Mouse (Mus musculus) urinary bladder, postnatal 14 days (tissue): ENCODE measurements around the gene Gm49510.

Experiments
- DNase-seq: peaks from one replicate; pipeline ENCODE4 v3.0.0; 2021; ENCODE audit warnings: low spot score

The Gm49510 gene

DNA sequence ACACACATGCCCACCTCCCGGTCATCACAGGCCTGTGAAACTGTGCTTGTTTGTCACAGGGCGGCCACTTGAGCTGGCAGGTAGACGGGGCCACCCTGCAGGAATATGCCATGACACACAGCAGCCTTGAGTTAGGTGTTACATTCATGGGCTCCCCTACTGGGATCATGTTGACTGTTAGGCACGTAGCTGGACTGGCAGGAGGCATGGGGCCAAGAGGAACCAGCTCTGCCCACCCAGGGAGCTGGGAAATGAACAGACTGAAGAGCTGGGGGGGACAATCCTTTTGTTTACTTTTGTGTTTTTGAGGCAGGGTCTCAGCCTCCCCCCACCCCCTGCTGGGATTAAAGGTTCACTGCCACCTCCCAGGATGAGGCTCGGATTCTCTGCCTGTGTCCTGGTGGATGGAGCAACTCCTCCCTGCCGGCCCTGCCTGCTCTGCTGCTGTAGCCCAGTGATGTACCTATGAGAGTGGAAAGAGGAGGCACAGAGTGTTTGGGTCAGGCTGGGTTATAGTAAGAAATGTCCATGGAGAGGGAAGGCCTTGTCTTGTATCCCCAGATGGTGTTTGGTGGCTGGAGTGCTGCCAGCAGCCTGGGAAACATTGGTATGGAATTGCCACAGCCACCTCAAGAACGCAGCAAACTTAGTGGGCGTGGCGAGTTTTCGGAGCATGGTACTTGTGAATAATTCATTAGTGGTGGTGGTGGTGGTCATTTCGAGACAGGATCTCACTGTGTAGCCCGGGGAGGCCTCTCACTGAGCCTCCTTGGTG is 16.8 kb downstream of the Gm49510 start:
- no peak for DNase-seq

DNA sequence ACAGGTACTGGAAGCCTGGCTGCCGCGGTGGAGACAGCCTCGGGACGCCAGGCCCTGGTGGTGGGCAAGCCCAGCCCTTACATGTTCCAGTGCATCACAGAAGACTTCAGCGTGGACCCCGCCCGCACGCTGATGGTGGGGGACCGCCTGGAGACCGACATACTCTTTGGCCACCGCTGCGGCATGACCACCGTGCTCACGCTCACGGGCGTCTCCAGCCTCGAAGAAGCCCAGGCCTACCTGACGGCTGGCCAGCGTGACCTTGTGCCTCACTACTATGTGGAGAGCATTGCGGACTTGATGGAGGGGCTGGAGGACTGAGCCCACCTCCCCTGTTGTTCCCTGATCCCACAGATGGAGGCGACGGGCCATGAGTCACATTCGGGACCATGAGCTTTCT is 18.7 kb downstream of the Gm49510 start:
- no peak for DNase-seq

DNA sequence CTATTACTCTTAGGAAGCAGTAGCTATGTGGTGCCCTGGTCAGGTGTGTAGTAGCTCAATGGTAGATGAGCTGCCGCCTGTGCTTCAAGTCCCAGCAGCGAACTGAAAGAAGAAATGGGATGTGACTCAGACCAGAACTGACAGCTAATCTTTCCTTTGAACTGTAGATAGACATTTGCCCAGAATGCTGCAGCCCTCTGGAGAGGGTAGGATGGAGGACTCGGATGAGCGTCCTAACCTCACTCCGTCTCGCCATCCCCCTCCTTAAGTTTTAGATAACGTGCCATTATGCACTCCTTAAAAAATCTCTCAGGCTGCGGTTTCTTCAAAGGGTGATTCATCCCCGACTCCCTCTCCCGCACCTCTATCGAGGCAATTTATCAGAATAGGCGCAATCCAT is 20.4 kb downstream of the Gm49510 start:
- no peak for DNase-seq

DNA sequence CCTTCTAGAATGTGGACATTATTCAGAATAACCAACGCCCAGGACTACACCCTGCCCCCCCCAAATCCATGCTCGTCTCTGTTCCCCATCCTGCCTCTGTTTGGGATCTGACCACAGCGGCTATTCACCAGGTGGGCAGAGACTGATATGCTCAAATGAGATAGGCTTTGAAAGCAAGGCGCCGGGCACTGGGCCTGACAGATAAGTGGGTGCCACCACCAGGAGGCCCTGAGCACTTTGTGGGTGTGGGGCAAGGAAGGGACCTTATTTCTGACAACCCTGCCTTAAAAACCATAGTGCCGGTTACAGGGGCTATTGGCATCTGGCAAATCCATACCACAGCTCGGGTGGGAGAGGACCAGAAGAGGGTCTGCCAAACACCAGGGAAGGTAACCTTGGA is 23.2 kb downstream of the Gm49510 start:
- no peak for DNase-seq

DNA sequence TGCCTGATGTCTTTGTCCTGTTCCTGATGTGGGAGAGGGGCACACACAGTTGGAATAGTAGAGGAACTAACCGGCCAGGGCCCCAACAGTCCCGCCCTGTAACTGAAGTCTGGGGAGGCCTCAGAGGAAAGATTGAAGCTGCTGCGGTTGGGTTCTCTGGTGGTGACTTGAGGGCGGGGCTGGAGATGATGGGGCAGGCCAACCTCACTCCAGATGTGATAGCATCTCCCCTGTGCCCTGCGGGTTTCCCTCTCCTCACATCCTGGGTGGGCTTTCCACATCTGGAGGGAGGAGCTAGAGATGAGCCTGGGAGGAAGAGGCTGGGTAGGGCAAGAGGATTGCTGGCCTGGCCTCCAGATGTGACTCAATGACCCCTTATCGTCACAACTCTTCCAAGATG is 24.1 kb downstream of the Gm49510 start:
- no peak for DNase-seq

DNA sequence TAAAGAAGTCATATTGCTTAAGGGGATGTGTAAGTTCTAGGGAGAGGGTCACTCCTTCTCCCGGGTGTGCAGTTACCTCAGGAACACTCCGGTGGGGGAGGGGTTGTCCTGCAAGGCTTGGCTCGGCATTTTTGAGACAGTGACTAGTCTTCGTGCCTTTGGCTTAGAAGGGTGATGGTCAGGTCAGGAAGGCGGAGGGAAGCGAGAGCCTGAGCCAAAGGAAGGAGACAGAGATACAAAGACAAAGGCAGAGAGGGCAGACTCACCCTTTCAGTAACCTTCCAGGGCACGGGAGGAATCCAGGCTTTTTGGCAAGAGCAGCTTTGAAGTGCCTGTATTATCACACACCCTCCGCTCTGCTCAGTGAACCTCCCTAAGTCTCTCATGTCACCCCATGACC is 25.7 kb downstream of the Gm49510 start:
- DNase-seq, result no peak

DNA sequence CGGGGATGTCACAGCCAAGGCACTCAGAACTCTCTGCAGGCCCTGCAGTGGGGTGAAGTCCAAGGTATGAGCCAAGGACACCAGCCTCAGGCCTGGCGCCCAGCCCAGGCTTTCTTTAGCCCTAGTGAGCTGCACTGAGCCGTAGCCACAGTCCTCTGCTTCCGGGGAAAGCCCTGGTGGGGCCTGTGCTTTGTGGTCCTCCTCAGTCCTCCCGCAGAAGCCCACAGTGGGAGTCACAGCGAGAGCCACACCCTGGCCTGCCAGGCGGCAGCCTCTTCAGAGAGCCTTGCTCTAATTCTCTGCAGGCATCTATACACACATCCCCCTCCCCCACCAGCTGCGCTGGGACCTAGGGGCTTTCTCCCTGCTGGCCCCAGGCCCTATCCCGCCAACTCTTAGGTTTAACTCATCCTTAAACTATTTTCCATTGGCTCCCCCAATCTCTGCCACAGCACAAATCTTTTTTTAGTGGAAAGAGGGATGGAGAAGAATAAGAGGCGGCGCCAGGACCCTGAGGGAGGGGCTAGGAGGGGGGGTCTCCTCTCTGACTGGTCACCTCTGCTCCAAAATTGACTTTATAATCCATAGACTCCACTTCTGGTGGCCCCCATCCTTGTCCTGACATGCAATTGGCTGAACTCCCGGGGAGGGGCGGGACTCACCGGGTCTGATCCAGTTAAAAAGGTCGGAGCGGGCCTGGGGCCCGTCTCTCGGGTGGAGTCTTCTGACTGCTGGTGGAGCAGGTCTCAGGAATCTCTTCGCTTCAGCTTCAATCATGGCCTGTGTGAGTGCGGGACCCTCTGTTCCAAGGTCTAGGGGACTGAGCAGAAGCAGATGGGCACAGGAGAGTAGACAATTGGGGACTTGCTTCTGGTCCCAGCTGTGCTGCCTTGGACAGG is 26.8 kb downstream of the Gm49510 start, which contains the start of gene Lgals1:
Gene Lgals1 (plus strand): TSS at position 705 of the 899 bp plus-strand sequence.
- DNase-seq, result peak; percentile 87

DNA sequence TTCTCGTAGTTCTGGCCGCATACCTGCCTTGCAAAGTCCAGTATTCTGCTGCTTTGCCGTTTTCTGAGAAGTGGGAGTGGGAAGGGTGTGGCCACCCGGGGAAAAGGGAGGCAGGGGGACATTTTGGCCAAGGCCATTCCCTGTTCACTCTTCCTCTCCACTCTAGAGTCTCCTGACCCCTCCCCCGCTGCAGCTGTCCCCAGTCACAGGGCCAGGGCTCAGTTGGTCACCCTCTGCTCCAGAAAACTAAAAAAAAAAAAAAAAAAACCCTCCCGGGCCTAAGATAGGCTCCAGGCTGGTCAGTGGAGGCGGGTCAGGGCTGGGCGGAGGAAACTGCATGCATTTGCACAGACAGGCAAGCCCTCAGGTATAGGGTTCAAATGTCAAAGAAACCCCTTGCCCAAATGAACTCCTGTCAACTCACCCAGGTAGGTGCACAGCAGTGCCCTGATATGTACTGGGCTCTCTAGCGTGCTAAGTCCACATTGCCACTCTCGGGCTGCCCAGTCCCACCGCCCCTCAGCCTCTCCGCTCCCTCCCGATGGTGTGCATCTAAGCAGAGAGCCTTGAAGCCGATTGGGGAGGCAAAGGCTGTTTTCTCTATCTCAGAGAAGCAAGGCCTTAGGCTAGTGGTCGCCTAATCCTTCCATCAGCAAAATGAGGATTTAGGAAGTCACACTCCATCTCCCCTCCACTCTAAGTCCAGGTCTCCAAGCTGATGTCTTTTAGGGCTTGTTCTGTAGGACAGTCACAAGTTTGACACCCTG is 27.7 kb downstream of the Gm49510 start:
- DNase-seq, result peak; percentile 37

DNA sequence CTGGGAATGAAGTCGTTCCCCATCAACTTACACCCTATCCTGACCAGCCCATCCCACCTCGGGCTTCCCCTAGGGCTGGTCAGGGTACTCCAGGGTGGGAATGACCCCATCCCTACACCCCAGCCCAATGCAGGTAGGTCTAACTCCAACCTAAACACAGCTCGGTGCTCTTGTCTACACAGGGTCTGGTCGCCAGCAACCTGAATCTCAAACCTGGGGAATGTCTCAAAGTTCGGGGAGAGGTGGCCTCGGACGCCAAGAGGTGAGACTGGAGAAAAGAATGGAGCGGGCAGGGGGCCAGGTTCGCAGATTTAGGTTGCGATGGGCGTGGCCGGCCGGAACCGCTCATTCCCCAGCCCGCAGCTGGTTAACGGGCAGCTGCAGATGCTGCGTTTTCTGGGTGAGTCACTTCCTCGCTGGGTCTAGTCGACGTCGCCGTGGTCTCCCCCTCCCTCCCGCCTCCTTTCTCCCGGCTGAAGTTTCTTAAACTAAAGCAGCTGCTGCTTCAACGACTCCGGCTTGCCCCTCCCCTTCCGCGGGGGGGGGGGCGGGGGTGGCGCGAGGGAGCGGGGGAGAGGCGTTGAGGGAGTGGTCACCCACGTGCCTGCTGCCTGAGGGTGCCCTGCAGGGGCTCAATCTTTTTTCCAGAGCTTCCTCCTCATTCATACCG is 28.5 kb downstream of the Gm49510 start:
- peak; percentile 83 for DNase-seq

DNA sequence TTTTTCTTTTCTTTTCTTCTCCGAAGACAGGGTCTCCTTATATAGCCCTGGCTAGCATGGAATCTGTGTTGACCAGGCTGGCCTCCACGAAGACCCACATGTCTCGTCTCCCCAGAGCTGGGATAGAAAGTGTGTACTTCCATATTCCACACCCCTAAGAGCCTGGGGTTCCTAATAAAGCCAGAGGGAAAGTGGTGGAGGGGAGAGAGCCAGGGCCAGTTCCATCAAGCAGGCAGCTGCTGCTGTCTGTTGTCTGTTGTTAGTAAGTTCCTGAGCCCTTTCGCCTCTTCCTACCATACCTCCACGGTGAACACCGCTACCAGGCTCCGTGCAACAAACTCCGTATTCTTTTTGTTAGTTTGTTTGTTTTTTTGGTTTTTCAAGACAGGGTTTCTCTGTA is 29.1 kb downstream of the Gm49510 start:
- DNase-seq, result no peak

DNA sequence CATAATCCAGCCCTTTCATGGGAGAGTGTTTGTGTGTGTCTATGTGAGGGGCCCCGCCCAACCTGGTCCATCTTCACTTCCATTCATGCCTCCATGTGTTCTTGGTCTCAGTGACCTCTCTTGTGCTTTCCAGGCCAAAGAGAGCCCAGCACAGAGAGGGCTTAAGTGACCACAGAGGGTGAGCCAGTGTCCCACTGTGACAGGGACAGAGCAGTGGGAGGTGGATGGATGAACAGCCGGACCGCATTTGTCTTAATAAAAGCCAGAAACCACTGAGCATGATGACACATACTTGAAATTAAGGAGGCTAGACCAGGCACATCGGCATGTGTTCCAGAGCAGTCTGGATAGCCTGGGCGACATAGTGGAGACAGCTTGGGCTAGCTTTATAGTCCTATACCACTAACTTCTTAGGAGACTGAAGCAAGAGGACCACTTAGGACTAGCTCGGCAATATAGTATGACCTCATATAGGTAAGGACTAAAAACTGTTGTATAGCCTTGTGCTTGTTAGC is 30.8 kb downstream of the Gm49510 start:
- no peak for DNase-seq

DNA sequence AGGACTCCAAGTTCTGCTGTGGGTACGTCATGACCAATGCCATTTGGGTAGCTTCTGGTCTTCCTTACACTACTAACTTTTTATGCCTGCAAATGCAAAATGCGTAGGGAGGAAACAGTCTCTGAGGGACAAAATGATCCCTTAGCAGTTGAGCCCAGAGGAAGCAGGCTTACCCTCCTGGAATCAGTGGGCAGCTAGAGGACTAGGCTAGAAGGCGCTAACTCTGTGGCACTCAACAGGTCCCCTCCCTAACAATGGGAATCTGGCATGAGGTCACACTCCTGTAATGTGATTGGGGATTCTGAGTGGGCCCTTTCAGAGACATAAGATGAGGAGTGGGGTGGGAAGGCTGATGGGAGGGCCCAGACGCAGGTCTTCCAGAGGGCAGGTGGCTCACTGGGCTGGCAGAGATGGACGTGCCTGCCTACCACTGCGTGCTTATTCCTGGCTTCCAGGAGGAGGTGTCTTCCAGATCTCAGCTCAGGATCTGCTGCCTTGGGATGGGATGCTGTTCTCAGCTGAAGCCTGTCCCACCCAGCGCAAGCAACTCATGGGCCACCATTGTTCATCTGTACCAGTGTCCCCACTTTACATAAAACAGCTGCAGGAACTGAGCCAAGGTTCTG is 31.4 kb downstream of the Gm49510 start:
- no peak for DNase-seq

DNA sequence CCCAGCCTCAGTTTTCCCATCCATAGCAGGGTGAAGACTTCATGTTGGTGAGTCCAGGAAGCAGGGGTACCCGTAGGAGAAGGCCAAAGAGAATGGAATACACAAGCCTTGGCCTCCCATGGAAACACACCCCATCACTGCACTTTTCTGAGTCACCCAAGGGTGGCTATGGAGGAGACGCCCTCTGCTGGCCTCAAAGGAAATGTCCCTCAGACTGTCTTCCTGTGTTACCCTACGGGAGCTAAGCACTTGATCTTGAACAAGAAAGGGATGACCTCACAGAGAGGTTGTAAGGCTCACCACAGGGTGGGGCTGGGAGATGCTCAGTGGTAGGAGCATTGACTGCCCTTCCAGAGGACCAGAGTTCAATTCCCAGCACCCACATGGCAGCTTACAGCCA is 32.1 kb downstream of the Gm49510 start:
- peak; percentile 60 for DNase-seq

DNA sequence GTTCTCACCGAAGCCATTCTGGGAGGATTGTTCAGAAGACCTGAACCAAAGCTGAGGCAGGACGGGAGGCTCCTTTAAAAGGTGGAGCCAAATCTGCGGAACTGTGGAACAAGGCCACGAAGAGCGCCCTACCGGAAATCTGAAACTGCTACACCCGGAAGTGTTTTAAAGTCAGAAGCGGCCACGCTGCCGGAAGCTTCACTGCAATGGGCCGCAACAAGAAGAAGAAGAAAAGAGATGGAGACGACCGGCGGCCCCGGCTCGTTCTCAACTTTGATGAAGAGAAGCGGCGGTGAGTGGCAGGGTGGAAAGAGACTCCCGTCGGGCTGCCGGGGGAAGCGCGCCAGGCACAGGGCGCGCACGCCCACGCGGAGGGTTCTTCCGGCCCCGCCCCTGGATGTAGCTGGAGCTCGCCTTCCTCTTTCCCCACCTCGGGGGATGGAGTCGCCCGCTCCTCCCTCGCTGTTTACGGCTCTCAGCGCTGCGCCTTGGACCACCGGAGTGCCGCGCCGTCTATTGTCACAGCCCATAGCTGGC is 35.4 kb downstream of the Gm49510 start, which contains the start of gene Nol12:
Gene Nol12 (plus strand): TSS at position 150 of the 537 bp plus-strand sequence.
- peak; percentile 81 for DNase-seq

DNA sequence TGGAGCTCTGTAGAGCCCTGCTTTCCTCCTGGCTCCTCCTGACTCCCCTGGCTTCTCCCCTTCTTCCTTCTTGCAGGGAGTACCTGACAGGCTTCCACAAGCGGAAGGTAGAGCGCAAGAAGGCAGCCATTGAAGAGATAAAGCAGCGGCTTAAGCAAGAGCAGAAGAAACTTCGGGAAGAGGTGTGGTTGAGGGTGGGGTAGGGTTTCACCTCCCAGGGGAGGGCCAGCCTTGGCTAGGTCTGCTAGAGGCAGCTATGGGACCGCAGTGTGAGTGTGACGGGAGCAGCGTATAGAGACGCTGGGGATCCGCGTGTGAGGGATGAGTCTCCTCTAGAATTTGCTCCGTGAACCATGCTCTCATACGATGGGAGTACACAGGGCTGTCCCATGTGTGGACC is 36.9 kb downstream of the Gm49510 start:
- no peak for DNase-seq

DNA sequence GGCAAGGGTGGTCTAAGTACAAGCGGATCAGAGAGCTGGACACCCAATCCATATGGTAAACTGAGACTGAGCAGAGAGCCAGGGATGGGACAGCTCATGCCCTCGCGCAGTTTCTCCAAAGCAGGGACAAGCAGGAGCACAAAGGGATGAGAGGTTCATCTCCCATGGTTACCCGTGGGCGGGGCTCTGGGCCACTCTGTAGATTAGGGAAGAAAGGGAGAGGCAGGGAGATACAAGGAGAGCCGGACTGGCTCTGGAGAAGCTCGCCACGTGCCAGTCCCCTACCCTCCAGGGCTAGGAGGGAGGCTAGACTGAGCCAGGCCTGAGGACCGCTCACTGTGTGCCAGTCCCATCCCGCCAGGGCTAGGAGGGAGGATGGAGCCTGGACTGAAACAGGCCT is 37.8 kb downstream of the Gm49510 start:
- DNase-seq, result no peak

DNA sequence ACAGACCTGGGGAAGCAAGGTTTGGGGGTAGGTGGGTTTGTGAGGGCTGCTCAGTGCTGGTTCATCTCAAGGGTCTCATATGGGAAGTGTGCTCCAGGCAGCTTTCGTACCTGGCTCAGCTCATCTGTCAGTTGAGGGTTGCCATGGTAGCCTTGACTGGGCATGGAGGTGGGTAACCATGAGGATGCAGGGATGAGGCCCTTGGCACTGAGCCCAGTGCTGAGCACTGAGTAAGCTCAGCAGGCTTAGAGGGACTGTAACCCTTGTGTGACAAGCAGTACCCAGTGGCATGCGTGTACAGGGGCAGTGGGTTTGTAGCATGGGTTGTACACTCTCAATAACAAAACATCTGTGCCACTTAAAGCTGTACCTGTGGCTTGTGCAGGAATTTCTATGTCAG is 38.5 kb downstream of the Gm49510 start:
- DNase-seq, result no peak

DNA sequence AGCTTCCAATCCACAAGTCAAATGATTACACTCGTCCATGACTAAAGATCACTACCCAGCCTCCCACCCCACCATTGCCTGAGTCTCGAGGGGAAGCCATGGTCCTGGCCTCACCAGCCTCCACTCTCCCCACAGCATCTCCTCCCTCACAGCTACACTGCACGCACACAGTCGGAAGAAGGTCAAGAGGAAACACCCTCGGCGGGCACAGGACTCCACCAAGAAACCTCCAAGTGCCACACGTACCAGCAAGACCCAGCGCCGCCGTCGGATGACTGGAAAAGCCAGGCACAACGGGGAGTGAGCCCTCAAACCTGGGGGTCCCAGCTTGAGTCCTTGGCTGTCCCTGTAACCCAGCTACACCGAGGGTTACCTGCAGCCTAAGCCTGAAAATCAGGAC is 40.9 kb downstream of the Gm49510 start:
- DNase-seq, result no peak

DNA sequence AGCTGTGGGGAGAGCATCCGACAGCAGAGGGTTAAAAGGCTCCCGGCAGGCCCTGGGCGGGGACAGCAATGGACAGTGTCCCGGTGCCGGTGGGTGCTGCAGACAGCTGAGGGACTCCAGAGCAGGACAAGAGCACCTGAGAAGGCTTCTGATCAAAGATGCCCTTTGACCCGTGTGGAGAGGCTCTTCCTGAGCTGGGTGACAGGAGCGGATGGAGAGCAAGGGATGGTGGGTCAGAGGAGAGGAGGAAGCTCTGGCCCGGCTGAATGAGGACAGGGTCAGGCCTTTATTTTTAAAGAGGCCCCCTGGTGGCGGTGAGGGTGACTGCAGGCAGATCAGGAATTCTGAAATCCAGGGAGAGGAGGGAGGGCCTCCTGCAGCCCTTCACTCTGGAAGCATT is 43.2 kb downstream of the Gm49510 start:
- peak; percentile 80 for DNase-seq

DNA sequence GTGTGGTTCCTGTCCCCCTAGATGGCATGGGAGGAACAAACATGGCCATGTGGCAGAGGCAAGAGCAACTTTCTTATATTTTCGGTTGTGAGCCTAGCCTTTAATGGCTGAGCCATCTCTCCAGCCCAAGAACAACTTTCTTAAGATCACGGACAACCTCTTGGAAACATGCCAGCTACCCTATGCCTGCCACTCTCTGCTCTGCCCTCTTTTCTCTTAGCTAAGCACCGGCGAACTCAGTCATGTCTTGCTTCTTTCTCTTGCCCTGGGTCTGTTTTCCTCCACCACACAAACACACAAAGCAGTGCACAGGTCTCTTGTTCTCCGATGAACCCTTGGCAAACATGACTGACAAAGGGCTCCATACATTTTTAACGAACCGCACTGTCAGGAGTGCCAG is 46.8 kb downstream of the Gm49510 start:
- DNase-seq, result no peak

DNA sequence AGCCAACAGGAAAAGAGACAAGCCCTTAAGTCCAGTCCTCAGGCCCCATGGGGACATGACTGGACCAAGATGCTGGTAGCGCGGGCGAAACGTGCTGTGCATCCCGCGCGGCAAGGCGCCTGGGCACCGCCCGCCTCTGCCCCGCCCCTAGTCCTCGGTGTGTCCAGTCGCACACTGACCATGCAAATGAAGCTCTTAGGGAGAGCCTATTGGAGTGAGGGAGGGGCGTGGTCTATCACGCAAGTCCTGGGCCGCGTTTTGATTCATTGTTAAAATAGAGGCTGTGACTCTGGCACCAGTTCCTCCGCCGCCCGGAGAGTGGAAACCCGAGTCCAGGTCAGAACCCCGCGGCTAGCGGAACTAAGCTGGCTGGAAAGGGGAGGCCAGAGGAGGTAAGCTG is 48.2 kb downstream of the Gm49510 start, which contains the start of gene Triobp:
Gene Triobp (plus strand): TSS at position 68 of the 400 bp plus-strand sequence.
- DNase-seq, result peak; percentile 84
